Mouse (Mus musculus) stomach, postnatal 0 days (tissue): ENCODE measurements around the gene Ggt1.

Experiments
- CTCF ChIP-seq: IDR thresholded peaks from 2 replicates; pipeline ENCODE4 v1.5.1; 2016; ENCODE audit warnings: antibody characterized with exemption, low read depth, mild to moderate bottlenecking, moderate library complexity
- EP300 ChIP-seq: optimal IDR thresholded peaks from 2 replicates; pipeline ENCODE3; 2016; ENCODE audit warnings: antibody characterized with exemption

GRCm38 (mm10) chr10:75552106-75552505 lies 9.3 kb upstream of the Ggt1 start:
- TF ChIP-seq CTCF (no peak), EP300 (no peak)
